Mouse (Mus musculus) left cerebral cortex, adult 11 months (tissue): ENCODE data around the gene Nsg2.

Source experiments
- DNase-seq: peaks from one replicate; pipeline ENCODE4 v3.0.0; 2022; ENCODE audit warnings: low spot score

The Nsg2 gene

GRCm38 (mm10) chr11:32083462-32083861 is 83.2 kb downstream of the Nsg2 start:
- no peak for DNase-seq

GRCm38 (mm10) chr11:32086525-32086924 is 86.3 kb downstream of the Nsg2 start:
- no peak for DNase-seq

- DNase-seq, result peak; percentile 90
These were observed 87.1 kb downstream of the Nsg2 start for GRCm38 (mm10) chr11:32087376-32087775.

GRCm38 (mm10) chr11:32087779-32088442 is 87.6 kb downstream of the Nsg2 start:
- DNase-seq, result no peak

- no peak for DNase-seq
These were observed 95.5 kb downstream of the Nsg2 start for GRCm38 (mm10) chr11:32095793-32096192.

- DNase-seq, result no peak
These were observed 96.1 kb downstream of the Nsg2 start for GRCm38 (mm10) chr11:32096346-32096745.

GRCm38 (mm10) chr11:32101059-32101632 is 100.9 kb downstream of the Nsg2 start:
- DNase-seq, result no peak

- DNase-seq, result no peak
These were observed 102.7 kb downstream of the Nsg2 start for GRCm38 (mm10) chr11:32102976-32103375.

- no peak for DNase-seq
These were observed 104.3 kb downstream of the Nsg2 start for GRCm38 (mm10) chr11:32104406-32105116.

GRCm38 (mm10) chr11:32105750-32106646 is 105.7 kb downstream of the Nsg2 start:
- no peak for DNase-seq

- no peak for DNase-seq
These were observed 106.4 kb downstream of the Nsg2 start for GRCm38 (mm10) chr11:32106647-32106985.

GRCm38 (mm10) chr11:32108441-32108840 is 108.2 kb downstream of the Nsg2 start:
- no peak for DNase-seq
